Mouse (Mus musculus) Muller cell, postnatal 12 days (primary cell): ENCODE measurements around the gene Trp53i11.

Experiments used
- DNase-seq: peaks from one replicate; pipeline ENCODE4 v3.0.0-alpha.2; 2015; ENCODE audit errors: inconsistent ontology term

Gene Trp53i11

DNA sequence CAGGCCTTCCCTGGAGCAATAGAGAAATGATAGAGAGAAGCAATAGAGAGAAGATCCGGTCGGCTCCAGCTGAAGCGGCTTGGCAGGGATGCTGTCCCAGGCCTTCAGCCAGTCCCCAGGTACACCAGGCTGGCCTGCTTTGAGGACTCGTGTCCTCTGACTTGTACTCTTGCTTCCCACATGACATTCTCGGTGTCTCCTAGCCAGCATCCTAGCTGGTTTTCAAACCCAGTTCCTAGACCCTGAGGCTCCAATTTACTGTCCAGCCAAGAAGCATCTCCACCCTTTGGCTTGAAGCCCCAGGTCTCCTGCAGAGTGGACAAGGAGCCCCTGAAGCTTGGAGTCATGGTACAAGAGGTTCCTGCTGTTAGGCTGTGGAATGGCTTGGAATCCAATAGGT, 54.8 kb downstream of the Trp53i11 start:
- no peak for DNase-seq

DNA sequence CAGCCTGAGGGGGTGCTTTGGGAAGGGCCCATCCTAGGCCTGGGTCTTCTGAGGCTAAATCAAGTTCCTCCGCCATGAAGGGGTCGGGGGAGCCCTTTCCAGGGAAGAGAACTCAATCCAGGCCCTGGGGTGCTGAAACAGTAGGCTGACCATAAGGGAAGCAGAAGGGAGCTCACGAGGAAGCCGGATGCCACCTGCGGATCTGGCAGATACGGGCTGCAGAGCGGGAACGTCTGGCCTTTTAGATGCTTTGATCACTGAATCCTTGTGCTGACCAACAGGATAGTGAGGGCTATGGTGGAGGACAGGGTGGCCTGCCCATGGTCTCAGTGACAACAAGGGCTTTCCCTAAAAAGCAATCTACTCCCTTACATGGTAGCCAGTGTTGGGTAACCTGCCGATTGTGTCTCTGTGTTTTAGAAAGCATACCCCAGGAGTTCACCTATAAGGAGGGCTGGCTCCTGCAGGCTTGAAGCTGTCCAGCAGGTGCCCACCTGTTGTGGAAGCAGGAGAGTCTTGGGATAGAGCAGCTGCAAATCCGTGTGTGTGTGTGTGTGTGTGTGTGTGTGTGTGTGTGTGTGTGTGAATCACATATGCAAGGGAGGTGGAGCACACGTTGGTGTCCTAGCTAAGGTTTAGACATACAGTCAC, 56.2 kb downstream of the Trp53i11 start:
- DNase-seq, result no peak

DNA sequence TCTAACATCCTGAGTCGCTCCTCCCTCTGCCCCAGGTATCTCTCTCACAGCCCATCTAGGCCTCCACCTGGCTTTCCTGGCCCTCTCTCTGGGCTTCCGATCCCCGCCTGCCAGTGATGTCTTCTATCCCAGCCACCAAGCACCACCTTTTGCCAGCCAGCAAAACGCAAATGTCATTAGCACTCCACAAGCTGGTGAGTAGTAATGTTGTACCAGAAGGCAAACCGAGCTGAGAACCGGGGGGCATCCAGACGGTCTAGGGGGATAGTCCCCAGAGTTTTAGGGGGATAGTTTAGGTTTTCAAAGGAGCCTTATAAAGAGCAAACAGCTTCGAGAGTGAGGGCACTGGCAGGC, 56.7 kb downstream of the Trp53i11 start:
- no peak for DNase-seq

DNA sequence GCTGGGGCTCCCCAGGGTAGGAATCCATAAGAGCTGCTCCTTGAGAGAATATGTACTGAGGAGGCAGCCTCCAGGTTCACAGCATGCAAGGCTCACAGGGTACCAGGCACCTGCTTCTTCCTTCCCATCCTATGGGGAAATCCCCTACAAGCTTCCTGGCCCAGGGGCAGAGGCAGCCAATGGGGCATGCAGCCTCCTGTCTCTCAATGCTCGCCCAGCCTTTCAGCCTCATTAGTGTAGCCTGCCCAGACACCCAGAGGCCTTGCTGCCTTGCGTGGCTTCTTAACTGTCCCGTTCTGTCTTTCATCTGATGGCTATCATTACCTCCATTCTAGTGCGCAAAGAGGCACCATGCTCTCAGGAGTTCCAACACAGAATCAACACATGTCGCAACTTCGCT, 61.7 kb downstream of the Trp53i11 start:
- no peak for DNase-seq

- no peak for DNase-seq
These were observed 63.3 kb downstream of the Trp53i11 start for GRCm38 (mm10) chr2:93250611-93251010.
